Mouse (Mus musculus): ENCODE results near the gene Pla2g6.

The Pla2g6 gene

DNA sequence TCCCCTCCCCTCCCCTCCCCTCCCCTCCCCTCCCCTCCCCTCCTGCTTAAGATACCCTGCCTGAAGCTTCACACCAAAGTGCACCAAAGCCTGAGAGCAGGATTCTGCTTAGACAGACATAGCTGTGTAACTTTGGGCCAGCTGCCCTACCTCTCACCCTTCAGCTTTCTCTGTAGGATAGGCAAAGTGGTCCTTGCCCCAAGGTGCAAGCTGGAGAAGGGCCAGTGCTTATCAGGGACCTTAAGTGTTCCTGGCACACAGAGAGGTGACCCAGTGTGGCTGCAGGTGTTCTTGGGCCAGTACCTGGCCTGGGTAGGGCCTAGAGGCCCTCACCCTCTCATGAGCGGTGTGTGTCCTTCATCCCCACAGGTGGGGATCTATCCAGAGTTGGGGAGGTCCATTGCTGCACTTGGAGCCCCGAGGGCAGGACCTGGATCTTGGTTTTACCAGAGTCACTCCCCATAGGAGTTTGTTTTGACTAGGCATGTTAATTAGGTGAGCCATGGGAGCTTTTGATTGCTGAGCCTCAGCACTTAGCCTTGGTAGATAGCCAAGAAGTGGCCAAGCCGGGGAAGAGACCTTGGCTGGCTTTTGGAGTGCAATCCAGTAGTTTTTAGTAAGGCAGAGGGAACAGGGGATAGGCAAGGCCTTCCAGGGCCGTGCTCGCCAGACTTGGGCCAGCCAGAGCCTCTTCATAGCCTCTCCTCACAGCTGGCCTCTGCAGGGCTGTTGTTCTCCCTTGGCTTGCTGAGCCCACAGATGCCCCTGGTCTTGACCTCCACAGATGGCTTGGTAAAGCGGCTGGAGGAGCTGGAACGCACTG, 83.9 kb downstream of the Pla2g6 start:
- in situ Hi-C loops (cut with MboI, MseI) = loop anchor here (5.0 to 10.0 kb wide), 3 partner anchors 48 to 231 kb away; no protein-coding TSS in a partner anchor

DNA sequence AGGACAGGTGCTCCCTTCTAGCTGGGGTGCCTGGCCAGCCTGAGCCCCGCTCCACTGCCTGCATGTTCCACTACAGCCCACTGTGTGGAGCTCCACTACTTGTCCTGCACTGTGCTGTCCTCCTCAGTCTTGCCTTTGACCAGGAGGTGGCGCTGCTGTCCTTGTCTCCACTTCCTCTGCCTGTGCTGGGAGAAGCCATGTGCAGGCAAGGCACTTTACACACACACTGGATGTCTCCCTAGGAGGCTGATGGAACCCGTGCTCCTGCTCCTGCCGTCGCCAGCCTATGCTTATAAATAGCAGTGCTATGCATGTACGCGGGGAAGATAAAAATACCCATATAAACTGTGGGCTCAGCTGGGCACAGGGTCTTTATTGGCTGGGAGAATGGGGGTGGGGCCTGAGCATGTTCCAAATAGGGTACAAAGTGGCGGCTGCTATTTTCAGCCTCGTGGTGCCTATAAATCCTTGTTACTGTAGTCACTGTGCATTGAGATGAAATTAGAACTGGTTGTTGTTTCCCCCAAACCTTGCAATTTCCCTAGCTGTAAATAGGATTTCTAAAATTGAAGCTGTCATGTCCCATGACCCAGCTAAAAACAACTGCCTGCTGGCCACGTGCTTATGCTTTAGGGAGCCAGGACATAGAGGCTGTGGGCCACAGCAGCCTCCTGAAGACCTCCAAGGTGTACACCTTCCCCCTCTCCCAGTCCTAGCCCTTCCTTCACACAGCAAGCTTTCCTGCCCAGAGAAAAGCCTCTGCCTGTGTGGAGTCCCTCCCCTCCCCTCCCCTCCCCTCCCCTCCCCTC, 84.8 kb downstream of the Pla2g6 start:
- in situ Hi-C loops (cut with MboI, MseI) = loop anchor here (5.0 to 10.0 kb wide), 3 partner anchors 49 to 231 kb away; no protein-coding TSS in a partner anchor

DNA sequence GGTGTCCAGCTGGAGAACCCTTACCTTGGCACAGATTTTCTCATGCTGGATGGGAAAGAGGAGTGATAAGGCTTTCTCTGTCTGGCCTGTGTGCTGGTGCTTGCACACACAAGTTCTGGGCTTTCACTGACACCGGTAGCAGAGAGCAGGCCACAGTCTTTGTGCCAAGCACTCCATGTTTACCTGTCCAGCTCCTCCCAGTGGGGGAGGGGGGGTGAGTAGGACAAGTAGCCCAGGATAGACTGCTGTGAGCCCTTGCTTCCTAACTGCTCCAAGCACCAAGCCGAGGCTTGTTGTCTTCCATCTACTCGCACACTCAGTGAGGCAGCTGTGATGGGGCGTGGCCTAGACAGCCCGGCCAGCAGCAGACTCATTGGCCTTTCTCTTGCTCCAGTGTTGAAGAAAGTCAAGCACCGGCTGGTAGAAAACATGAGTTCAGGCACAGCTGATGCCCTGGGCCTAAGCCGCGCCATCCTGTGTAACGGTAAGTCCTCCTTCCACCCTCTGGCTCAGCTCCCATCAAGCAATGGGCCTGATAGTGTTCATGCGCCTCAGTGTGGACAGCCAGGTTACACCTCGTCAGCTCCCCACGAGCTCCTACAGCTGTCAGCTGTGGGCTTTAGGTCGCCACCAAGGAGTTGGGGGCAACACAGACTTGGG, 85.5 kb downstream of the Pla2g6 start:
- in situ Hi-C loops (cut with MboI, MseI) = loop anchor here (5.0 to 10.0 kb wide), 3 partner anchors 50 to 232 kb away; no protein-coding TSS in a partner anchor

DNA sequence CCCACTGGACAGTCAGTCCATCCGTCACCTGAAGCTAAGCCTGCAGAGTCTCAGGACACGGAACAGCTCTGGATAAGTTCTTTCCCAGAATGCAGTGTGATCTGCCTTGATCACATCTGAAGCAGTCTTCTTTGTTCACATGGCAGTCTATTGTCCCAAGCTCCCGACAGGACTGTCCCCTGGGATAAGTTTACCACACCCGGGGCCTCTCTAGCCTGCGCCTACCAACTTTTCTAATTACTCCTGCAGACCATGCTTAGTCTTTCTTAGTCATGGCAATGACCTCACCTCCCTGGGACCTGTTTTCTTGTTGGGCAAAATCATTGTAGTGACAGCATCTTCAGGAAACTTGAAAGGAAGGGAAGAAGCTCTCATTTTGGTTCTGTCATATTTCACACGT, 90.2 kb downstream of the Pla2g6 start:
- in situ Hi-C loops (cut with MboI, MseI) = loop anchor here in 1 of 2 experiments (10.0 kb wide), 1 partner anchor 643 kb away; the partner anchor contains the start of gene Cyth4

All from T-helper 17 cell (primary cell).